Mouse (Mus musculus) 3134 (cell line): ENCODE data around the gene Rrn3.
"Not testable (repeated sequence)": the region's sequence is repeated elsewhere in the genome, so short reads cannot be mapped to it uniquely, and the experiment has no call there.

Experiments used
- DNase-seq: peaks from one replicate; pipeline ENCODE4 v3.0.0-alpha.2; 2011; ENCODE audit warnings: low spot score; ENCODE audit not compliant: insufficient read length; ENCODE audit errors: extremely low read depth

The Rrn3 gene

DNA sequence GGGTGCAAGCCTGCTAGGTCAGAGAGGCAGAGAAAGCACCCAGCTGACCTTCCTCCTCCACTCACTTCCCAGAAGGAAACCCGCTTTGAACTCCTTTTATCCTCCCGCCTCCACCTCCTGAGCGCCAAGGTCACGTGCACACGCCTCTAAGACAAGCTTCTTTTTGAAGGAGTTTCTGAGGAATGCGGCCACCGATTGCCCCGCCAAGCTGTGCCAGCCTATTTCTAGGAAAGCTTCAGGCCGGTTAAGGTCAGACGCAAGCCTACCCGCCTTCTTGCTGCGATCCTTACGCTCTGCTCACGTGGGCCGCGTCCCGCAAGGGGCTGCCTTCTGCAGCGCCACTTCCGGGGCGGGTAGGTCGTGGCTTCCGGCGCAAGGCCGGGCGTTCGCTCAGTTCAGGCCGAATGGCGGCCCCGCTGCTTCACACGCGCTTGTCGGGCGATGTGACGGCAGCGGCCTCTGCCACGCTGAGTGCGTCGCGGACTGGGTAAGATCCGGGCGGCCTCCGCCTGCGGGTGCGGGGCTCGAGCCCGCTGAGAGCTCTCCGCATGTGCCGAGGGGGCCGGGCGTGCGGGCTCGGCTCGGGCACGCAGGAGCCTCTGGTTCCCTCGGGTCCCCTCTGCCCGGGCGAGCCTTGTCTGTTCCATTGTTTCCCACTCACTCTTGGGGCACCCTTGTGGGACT is at the start of gene Rrn3:
Gene Rrn3 (plus strand): TSS at position 356 of the 684 bp plus-strand sequence.
- peak; percentile 95 for DNase-seq

DNA sequence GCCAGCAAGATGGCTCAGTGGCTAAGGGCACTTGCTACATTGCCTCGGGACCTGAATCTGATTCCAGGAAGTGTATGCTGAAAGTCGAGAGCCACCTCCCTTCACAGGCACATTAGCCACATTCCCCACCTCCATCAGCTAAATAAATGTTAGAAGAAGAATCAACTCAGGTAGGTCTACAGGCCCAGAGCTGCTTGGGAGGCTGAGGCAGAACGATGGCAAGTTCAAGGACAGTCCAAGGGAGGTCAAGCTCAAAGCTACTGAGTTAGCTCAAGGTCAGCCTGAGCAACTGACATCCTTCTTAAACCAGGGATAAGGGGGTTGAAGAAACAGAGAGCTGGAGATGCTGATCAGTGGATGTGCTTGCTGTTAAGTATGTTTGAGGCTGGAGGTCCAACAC is 47.7 kb upstream of the Rrn3 start:
- DNase-seq, result no peak

DNA sequence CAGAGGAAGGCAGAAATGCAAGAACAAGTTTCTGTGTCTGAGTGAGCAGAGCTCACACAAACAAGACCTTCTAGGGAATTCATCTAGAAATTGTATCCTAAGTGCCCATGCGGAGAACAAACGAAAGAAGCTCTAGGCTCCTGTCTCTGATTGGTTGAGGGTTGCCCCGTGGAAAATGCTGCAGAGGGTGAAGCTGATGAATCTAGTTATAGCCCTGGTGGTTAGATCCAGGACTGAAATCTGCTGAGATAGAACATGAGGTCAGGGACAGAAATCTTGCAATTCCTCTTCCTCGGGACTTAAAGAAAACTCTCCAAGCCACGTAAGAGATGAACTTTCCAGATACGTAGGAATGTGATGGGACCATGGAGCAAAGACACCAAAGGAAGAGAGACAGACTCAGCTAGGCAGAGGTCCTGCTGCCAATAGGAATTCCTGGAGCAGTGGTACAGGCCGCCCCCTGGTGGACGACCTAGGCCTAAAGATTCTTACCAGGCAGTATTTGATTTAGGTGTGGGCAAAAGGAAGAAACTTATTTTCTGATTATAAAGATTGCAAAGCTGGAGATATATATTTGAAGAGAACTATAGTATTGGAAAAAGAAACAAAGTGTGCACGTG is 46.9 kb upstream of the Rrn3 start:
- DNase-seq, result peak; percentile 46

DNA sequence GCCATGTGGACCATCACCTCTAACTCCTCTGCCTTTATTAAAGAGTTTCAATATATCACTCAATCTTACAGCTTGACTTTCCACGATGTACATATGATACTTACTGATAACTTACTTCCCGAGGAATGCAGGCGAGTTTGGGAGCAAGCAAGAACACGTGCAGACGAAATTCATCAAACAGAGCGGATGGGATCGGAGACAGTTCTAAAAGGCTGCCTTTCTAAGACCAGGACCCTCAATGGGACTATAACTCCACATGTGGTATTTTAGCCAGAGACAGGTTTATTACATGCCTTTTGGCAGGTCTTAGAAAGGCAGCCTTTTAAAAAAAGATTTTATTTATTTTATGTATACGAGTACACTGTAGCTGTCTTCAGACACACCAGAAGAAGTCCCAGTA is 44.5 kb upstream of the Rrn3 start:
- DNase-seq, result no peak

DNA sequence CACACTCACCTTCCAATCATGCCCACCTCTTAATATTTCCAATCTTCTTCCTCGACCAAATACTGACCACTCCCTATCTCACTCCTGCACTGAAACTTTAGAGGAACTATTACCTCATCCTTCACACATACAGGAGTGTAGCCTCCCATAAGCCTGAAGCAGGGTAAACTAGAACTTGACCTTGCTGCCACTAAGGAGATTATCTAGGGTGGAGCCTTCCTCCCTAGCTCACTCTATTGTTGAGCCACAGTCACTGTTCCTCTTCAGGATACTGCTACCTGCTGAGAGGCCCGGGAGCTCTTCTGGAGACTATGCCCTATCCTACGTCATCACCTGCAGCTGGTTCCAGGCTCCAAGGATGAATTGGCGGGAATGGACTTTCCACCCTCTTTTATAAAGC is 41.5 kb upstream of the Rrn3 start:
- not testable (repeated sequence) for DNase-seq

DNA sequence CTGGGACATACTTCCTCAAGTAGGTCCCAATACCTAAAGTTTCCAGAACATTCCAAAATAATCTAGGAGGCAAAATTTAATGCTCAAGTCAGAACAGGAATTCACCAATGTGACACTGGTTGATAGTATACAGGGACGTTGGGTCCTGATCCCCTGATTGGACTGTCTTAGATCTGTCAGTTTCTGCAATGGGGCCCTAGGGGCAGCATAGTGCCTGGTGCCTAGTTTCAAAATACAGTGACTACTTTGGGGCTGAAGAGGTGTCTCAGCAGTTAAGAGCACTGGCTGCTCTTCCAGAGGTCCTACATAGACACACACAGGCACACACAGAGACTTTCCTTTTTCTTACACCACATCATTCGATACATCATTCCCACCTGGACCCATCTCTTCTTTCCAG is 39.7 kb upstream of the Rrn3 start:
- no peak for DNase-seq

DNA sequence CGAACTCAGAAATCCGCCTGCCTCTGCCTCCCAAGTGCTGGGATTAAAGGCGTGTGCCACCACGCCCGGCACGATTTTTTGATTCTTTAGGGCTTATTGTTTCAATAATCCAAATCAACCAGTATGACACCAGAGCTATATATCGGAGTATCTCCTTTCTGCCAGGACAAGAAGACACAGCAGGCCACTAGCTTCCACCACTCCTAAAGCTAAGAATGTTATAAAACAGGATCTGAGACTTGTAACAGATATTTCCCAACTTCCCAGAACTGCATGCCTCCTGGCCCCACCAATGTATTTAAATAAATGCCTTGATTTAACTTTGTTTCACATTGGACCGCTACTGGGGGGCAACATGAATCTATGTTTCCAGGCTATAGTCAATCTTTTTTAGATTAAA is 32.8 kb upstream of the Rrn3 start:
- DNase-seq, result no peak

DNA sequence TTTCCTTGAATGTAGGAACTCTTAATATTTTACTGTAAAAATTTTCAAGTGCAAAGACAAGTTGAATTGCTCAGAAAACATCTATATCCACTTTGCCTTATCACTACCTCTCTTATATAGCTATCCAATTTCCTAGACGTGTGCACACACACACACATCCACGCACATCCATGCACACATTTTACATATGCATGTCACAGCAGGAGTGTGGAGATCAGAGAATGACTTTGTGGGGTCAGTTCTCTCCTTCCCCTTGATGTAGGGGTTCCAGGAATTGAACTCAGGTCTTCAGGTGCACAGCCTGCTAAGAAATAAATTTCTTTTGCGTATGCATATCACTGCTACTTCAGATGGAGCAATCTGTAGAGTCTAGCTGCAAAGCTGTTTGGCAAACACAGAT is 32.4 kb upstream of the Rrn3 start:
- no peak for DNase-seq

DNA sequence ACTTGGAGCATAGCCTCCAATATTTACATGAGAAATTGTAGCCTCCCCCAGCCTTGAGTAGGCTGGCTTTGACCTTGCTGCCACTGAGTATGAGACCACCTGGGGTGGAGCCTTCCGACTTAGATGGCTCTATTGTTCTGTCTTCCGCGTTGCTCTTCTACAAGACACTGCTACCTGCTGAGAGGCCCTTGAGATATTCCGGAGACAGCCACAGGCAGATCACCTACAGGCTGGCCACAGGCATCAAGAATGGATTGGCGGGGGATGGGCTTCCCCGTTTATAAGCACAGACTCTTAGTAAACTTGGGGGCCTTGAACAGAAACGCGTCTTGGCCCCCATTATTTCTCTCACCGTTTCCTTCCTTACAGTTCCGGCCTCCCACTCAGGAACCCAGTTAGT is 31.7 kb upstream of the Rrn3 start:
- not testable (repeated sequence) for DNase-seq

DNA sequence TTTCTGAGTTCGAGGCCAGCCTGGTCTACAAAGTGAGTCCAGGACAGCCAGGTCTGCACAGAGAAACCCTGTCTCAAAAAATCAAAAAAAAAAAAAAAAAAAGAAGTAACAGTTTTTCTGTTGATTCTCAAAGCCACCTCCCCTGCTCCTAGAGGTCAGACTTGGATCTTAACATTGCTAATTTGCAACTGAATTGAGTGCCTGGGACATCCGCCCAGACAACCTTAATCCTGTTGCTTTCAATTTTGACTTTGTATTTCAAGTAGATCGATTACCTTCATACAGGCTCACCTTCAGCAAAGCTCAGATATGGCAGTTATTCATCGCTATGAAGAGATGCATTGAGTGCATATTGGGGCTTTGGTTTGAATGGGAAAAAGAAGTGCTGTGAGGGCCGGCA is 31.2 kb upstream of the Rrn3 start:
- no peak for DNase-seq

DNA sequence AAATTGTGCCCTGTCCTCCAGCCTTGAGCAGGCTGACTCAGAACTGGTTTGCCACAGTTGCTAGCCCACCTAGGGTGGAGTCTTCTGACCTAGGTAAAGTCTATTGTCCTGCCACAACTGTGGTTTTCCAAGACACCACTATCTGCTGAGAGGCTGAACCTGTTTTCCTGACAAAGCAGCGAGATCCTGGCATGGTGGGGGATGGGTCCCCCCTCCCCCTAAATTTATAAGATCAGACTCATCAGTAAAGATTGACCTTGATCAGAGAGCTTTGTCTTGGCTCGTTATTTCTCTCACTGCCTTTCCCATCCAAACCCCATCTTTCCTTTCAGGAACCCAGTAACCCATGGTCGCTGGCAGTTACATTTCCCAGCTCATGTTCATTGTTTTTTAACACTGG is 30.5 kb upstream of the Rrn3 start:
- DNase-seq, result no peak

DNA sequence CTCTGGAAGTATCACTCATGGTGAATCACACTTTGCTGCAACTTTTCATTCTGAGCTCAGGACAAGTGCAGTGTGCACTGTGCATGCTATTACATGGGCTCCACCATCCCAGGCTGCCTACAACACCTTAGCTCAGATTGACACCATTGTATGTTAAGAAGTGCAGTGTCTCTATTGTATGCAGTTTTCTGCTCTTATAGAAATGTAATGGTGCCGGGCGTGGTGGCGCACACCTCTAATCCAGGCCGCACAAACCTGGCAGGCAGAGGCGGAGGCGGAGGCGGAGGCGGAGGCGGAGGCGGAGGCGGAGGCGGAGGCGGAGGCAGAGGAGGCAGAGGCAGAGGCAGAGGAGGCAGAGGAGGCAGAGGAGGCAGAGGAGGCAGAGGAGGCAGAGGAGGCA is 29.9 kb upstream of the Rrn3 start:
- DNase-seq, result no peak

DNA sequence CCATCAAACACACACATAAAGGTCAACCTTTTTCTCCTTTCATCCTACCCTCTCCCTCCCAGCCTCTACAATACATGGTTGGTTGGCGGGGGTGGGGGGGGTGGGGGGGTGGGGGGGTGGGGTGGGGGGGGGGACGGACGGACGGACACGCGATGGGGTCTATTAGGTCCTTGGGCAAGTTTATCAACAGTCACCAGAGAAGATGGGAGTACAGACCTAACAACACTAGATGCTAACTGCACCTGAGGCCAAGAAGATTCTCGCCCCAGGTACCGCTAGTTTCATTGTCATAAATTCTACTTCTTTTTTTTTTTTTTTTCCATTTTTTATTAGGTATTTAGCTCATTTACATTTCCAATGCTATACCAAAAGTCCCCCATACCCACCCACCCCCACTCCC is 26.5 kb upstream of the Rrn3 start:
- DNase-seq, result no peak

DNA sequence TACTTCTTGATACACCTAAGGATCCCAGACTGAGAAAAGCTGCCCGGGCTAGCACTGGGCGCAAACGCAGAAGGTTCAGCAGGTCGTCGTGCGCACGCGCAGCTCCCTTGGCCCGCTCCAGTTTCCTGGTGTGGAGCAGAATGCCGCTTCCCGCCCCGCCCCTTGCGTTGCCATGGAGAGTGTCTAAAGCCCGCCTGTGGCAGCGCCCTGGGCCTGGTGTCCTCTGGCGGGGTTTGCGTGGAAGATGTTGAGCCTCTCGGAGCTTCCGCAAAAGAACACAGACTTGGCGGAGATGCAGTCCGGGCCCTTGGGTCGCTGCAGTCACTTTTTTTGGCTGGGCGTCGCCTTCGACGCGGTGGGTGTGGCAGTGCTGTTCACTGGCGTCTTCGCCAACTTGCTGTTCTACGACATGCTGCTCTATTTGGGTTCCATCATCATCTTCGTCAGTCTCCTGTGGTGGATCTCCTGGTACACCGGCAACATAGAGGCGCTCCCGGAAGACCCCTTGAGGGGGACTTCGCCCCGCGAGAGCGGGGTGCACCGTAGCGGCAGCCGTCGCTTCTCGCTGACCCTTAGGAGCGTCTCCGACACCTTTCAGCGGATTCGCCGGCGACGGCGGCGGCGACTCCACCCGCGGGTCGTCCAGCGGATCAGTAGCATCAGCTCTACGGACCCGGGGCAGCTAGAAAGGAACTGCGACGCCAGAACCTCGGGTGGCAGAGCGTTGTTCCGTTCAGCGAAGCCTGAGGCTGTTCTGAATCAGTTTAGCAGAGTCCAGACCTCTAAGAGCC is 25.9 kb upstream of the Rrn3 start:
- DNase-seq, result peak; percentile 21

DNA sequence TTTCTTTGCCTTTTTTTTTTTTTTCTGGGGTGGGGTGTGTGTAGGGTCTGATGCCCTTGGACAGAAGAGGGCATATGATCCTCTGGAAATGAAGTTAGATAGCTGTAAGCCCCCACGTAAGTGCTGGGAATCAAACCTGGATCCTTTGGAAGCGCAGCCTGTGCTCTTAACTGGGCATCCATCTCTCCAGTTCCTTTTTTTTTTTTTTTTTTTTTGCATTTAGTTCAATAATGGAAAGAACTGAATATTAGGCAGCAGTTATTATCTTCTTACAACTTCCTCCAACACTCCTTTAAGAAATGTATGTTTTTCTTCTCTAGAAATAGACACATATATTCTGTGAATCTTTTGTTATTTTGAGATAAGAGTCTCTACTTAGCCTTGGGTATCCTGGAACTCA is 22.7 kb upstream of the Rrn3 start:
- no peak for DNase-seq

DNA sequence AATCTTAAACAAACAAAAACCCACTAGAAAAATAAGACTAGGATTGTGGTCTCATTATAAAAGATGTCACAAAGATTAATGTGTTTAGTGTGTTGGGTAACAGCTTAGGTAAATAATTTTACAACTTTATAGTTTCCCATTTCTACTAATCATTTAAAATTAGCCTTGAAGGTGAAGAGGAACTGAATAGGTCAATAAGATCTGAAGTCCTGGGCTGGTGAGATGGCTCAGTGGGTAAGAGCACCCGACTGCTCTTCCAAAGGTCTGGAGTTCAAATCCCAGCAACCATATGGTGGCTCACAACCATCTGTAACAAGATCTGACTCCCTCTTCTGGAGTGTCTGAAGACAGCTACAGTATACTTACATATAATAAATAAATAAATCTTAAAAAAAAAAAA is 17.7 kb upstream of the Rrn3 start:
- DNase-seq, result not testable (repeated sequence)

DNA sequence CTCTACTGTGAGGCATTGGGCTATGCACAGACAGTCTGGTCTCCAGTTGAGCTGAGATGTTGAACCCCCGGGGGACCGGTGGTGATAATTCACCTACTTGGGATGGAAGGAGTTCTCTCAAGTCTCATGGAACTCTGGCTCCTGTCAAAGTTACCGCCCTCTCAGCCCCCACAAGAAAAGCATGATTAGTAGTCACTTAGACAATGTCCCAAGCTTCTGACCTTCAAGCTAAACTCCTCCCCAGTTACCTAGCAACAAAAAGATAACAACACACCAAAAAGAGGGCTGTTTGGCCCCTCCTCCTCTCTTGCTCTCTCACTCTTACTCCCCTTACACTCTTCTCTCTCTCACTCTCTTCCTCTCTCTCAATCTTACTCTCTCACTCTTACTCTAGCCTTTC is 16.0 kb upstream of the Rrn3 start:
- DNase-seq, result no peak

DNA sequence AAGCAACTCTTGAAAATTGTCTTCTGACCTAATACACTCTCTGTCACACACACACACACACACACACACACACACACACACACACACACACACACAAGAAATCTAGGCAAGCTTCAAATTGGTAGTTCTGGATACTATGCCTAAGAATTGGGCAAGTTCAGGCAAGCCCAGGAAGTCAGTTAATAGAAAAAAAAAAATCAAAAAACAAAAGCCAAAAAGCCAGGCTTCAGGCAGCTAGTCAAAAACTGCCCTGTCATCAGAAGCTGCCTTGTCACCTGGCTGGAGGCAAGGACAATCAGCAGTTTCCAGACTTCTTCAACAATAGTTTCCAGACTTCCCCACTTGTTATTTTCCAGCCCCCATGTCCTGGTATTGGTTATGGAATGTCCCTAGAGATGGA is 14.1 kb upstream of the Rrn3 start:
- peak; percentile 36 for DNase-seq

DNA sequence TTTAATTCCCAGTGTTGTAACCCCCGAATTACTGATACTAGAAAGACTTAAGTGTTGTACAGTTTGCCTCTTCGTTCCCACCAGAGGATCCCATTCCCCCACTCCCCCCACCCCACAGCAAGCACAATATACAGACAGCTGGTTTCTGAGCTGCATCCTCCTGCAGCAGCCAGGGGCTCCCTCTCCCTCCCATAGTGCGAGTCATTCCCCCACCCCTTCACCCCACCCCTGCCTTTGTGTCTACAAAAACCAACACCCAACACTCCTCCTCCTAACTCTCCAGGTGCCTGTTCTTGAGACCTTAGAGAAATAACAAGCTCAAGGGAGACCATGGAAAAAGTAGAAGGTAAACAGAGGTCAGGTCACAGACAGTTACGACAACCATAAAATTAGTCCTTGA is 8.9 kb upstream of the Rrn3 start:
- not testable (repeated sequence) for DNase-seq

DNA sequence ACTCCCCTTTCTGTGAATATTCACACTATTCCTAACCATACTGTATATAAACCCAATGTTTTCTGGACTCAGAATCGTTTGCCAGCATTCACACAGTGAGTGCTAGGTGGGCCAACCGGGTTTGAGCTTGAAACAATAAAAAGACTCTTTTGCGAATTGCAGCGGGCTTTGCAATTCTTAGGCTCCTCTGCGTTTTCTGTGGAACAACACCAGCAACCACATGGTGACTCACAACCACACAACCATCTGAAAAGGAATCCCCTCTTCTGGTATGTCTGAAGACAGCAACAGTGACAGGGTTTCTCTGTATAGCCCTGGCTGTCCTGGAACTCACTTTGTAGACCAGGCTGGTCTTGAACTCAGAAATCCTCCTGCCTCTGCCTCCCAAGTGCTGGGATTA is 8.5 kb upstream of the Rrn3 start:
- DNase-seq, result peak; percentile 72

DNA sequence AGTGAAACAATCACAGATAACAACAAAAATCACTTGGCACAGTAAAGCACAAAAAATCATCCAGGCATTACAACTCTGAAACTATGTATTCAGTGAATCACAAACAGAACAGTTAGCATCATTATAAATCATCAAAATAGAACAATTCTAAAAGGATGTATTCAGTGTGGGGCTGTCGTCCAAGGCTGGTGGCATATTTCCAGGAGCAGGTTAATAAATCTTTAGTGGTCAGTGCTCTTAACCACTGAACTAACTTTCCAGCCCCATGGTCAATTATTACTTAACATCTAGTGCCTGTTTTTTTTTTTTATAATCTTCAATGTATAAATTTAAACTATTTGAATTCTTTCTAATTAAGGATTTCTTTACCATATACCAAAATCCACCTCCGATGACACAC is 6.5 kb upstream of the Rrn3 start:
- DNase-seq, result not testable (repeated sequence)

DNA sequence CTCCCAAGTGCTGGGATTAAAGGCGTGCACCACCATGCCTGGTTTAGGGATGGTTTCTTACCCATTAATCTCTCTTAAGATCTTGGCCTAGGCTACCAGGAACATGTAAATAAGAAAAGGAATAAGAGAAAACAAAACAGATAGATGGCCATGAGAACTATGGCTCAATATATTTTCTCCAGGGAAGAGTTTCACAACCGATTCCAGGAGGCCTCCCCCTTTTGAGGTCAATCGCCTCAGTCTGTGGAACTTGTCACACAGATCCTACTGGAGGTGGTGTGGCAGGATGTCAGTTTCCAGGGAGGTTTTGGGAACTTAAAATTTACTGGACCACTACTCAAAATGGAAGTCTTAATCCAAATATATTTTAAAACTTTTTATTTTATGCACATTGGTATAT is 5.9 kb upstream of the Rrn3 start:
- not testable (repeated sequence) for DNase-seq
